Mouse (Mus musculus): Measurements from ENCODE around the gene Zdhhc24. TPM values are rescaled to one million over a fixed set of nuclear protein-coding genes. Genes with fewer than 3 reads are reported as not detected.
A peak's percentile ranks its signal among the peaks of the same experiment; 100 is the strongest.
"Not testable (repeated sequence)": the region's sequence is repeated elsewhere in the genome, so short reads cannot be mapped to it uniquely, and the experiment has no call there.

Gene Zdhhc24
- polyA plus RNA-seq (2017; shearing (Covaris generic)) = 1 to 10 TPM; 3.7 to 6.2 TPM

DNA sequence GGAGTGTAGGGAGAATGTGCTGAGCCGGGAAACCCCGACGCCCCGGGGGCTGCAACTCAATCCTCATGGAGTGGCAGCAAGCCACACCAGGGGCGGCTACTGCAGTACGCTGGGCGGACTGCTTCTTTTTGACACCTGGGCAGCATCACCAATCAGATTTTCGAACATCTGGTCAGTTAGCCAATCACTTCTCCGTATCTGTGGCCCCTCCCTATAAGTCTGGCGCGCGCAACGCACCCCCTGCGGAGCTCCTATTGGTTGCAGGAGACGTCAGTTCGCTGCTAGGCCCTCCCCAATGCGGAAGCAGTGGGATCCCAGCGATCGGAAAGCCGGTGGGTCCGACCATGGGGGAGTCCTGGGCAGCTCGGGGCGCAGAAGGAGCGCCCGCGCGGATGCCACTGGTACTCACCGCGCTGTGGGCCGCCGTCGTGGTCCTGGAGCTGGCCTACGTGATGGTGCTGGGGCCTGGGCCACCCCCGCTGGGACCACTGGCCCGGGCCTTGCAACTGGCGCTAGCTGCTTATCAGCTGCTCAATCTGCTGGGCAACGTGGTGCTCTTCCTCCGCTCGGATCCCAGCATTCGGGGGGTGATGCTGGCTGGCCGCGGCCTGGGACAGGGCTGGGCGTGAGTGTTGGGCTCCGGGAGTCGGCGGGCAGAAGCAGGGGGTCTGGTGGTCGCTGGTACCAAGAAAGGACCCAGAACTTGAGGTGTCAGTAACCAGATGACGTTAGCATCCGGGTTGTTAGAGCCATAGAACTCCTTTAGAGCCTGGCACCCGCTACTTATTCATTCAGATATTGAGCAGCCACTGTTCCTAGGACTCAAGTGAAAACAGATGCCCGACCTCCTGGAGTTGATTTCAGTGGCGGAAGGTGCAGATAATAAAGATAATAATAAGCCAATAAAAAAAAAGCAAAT is at the start of gene Zdhhc24:
TSS of gene Zdhhc24 (plus strand) at position 264 of the 919 bp plus-strand sequence.
- peak; percentile 100 for ATAC-seq

DNA sequence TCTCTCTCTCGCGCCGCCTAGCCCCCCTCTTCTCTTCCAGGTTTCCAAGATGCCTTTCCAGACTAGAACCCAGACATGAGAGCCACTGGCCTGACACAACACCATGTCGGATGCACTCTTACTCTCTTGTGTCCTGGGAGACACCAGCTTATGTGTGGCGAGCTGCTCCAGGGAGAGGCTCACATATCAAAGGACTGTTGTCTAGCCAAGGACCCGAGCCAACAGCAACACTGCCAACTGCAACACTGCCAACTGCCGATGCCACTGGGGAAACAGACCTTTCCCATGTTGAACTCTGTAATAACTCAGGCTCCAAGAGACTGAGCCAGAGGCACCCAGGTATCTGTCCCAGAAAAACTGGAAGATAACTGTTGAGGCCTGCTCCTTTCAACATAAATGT is 49.3 kb upstream of the Zdhhc24 start:
- no peak for ATAC-seq

DNA sequence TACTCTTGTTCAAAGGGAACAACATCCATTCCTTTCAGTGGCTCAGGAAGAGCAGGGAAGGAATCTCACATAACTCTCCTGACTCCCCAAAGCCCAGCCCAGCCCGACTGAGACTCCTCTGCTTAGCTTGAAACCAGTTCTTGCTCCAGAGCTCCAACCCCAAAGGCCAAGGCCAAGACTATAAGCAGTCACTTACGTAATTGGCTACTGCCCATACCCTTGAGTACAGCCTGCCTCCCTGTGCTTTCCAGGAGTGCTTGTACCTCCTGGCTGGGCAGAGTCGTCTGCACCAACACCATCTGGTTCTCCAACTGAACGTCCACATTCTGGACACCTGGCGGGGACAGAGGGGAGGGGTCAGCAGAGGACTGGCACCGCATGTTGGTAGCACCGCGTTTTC is 44.5 kb upstream of the Zdhhc24 start:
- ATAC-seq = no peak

GRCm38 (mm10) chr19:4836096-4836495 is 42.4 kb upstream of the Zdhhc24 start:
- no peak for ATAC-seq

GRCm38 (mm10) chr19:4837049-4837448 is 41.4 kb upstream of the Zdhhc24 start:
- ATAC-seq = no peak

DNA sequence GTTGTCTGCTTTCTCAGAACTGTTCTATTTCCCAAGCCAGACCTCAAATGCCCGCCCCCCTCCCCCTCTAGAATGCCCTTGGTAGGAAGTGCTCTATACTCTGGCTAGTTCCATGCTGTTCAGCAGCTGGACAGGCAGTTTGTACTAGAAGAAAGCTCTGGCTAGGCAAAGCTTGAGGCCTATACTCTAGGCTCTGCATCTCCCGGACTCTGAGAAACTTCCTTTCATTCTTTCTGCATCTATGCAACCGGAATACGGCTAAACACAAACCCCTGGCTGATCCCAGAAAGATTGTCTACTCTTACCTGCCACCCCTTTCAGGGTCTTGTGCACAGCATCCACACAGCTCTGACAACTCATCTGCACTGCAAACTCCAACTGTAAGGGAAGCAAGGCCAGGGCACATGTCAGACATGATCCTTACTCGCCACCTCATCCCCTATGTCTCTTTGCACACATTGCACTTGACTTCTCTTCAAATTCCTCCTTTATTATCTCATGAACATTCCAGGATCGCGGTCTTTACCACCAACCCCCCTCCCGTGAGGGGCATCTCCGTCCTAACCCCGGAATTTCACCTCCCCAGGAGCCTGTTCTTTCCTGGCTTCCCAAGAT is 39.8 kb upstream of the Zdhhc24 start:
- no peak for ATAC-seq

DNA sequence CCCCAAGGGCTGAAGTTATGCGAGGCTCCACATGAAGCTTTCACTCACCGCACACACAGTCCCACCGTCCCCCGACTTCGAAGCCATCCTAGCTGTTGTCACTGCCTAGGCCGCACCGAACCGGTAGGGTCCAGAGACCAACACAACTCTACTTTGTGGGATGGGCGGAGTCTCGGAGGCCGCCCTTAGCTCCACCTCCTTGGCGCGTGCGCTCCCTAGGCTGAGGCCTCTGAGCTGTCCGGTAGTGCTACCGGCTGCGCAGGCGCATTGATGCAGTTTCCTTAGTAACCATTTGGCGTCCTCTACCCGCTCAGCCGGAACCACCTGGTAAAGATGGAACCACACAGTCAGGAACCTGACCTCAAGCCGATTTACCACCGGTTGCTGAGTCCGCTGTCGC is 39.3 kb upstream of the Zdhhc24 start, which contains the start of the genes Ccs and Ccdc87:
TSS of gene Ccs (minus strand) at position 184 of the 400 bp plus-strand sequence.
TSS of gene Ccdc87 (plus strand) at position 218 of the 400 bp plus-strand sequence.
- ATAC-seq = peak; percentile 97

DNA sequence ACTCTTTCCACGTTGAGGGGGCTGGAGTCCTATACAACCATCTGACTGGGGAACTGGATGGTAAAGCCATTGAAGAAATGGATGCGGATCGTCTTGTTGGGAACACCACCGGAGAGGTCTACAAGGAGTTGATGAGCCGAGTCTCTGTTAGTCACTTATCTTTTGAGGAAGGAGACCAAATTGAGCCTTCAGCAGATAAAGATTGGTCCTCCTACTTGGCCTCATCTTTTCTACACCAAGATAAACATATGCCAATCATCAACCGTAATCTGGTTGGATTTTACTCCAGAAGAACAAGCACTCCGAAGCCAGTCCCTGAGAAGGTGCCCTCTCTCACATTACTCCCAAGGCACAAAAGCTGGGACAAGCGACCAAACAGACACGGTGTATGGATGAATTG is 37.6 kb upstream of the Zdhhc24 start:
- ATAC-seq = no peak

- peak; percentile 31 for ATAC-seq
These were observed 35.9 kb upstream of the Zdhhc24 start for GRCm38 (mm10) chr19:4842611-4843010.

- ATAC-seq = no peak
These were observed 32.6 kb upstream of the Zdhhc24 start for GRCm38 (mm10) chr19:4845846-4846245.

GRCm38 (mm10) chr19:4847490-4847889 is 31.0 kb upstream of the Zdhhc24 start:
- ATAC-seq = peak; percentile 79

DNA sequence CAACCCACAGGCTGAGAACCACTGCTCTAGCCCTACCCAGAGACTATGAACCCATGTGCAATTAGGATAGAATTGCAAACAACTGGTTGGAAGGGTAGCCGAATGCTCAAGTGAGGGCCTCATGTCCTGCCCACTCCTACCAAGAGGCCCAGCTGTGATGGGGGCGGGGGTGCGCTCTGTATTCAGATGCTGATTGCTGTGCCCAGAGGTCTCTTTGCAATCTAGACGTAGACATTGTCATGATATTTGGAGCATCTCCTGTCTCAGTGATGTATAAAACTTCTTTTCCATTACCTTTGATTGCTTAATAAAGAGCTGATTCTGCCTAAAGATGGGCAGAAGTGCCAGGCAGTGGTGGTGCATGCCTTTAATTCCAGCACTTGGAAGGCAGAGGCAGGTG is 28.7 kb upstream of the Zdhhc24 start:
- no peak for ATAC-seq

- ATAC-seq = no peak
These were observed 28.2 kb upstream of the Zdhhc24 start for GRCm38 (mm10) chr19:4850281-4850680.

GRCm38 (mm10) chr19:4854552-4855469 is 23.7 kb upstream of the Zdhhc24 start, which contains the start of gene Ctsf:
Gene Ctsf (plus strand): TSS chr19:4855130.
- no peak for ATAC-seq

DNA sequence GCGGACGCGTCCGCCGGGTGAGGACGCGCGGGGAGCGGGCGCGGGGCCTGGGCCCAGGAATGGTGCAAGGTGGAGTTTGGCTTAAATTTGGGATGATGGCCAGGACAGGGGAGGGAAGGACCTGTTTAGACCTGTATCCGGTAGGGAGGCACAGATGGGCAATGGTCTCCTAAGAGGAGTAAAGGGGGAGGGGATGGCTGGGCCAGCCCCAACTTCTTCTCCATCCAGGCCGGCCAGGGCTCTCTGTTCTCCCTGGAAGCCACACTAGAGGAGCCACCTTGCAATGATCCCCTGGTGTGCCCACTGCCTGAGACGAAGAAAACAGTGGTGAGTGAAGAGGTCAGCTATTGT is 23.0 kb upstream of the Zdhhc24 start:
- no peak for ATAC-seq

- no peak for ATAC-seq
These were observed 22.5 kb upstream of the Zdhhc24 start for GRCm38 (mm10) chr19:4855951-4856350.

GRCm38 (mm10) chr19:4859081-4859480 is 19.4 kb upstream of the Zdhhc24 start:
- ATAC-seq = no peak

GRCm38 (mm10) chr19:4863048-4863447 is 15.4 kb upstream of the Zdhhc24 start:
- no peak for ATAC-seq

DNA sequence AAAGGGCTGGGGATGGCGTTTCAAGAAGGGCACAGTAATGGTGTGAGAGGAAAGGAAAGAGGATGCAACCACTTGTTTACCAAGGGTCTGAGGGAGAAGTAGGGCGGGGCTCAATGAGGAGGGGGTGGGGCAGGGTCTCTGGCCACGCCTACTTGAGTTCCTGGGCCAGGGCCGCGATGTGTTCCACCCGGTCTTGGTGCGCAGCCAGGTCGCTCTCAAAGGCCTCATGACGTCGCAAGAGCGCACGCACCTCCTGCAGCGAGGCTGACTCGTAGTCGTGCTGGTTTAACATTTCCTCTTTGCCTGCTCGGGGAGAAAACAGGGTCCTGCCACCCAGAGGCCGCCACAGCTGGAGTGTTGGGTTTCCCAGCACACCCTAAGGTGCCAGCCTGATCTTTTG is 13.3 kb upstream of the Zdhhc24 start:
- ATAC-seq = no peak

DNA sequence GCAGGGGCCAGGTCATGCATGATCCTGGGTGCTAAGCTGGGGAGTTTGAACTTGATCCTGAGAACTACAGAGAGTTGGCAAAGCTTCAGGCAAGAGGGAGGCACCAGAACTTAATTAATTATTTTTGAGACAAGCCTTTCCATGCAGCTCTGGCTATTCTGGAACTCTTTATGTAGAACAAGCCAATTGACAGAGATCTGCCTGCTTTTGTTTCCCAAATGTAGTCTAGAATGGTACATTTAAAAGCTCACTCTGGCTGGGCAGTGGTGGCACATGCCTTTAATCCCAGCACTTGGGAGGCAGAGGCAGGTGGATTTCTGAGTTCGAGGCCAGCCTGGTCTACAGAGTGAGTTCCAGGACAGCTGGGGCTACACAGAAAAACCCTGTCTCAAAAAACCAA is 3.9 kb upstream of the Zdhhc24 start:
- ATAC-seq = not testable (repeated sequence)

DNA sequence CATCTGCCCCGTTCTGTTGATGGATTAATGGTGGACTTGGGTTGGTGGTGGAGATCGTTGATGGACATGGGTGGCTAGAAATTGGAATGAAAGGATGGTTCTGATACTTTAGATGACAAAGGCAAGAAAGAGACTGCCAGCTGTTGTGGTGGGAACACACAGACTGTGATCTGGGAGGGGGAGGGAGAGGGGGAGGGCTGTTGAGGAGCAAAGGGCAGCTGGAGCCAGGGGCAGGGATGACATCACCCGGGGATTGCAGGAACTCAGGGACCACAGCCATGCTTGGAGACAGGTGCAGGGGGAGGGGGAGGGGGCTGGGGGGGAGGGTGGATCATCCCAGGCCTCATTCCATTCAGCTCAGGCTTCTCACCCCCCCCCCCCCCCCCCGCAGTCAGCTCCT is 2.2 kb upstream of the Zdhhc24 start:
- no peak for ATAC-seq

DNA sequence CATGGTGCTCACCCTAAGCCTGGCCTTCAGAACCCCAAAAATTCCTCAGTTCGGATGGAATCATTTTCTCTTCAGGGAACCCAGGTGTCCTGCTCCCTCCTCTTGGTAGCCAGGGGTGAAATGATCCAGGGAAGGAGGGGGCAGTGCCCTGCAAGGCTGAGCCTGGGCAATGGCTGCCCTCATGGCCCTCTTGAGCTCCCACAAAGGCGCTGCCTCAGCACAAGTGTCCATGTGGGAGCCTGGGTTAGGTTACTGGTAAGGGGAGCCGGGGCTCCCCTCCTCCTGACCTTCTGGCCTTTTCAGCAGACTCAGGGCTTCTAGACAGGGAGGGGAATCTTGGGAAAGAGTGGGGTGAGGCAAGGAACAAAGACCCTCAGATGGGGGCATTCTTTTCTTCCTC is 1.7 kb upstream of the Zdhhc24 start:
- ATAC-seq = no peak

DNA sequence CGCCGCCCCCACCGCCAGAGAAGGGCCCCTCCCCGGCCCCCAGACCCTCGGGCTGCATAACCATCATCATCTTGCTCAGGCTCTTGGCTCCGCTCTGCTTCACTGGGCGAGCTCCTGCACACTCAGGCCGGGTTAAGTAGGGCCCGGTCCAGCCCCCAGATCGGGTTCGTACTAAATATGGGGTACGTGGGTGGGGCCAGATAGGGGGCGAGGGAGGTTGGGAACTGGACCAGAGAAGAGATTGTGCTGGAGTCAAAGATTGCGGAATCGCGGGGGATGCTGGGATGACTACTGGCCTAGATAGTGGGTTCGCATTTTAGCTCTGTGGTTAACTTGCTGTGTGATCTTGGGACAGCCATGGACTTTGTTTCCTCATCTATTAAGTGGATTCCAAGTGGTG is 683 bp upstream of the Zdhhc24 start, which contains the start of gene Actn3:
TSS of gene Actn3 (minus strand) at position 125 of the 400 bp plus-strand sequence.
- ATAC-seq = no peak
